In the genomic region with DNA sequence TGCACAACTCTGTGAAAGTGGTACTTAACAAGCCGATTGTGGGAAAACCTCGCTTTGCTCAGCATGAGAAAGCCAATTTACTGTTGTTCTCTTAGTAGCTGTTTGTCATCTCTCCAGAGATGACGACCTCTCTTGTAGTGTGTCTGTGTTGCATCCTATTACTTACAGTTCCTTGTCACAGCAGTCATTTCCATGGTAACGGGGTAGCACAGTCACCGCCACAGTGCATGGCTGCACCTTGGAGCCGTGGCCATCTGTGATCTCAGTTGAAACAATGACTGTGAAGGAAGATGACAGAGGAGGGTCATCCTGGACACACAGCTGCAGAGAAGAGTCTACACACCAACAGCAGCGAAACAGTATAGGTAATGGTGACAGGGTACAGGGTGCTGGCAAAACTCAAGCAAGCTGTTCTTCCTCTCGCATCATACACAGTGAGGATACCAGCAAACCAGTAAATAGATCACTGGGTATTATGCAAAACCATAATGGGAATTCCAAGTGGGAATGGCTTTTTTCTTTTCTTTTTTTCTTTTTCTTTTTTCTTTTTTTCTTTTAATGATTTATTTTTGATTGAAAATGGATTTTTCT, we compare ENCODE assay signal across 13 mouse cellular contexts. TPM values are rescaled to one million over a fixed set of nuclear protein-coding genes. Genes with fewer than 3 reads are reported as not detected.
A peak's percentile ranks its signal among the peaks of the same experiment; 100 is the strongest.
DNase-seq lines count a peak whose midpoint lies in the region; ATAC-seq lines count a peak whose summit lies in the region.
"Had no signal": no experiment of that assay in that cellular context is flagged by ENCODE, and none has a peak within 500 bp of the region (broad histone marks: within the 10 kb centered on the region; RNA-seq: fewer than 3 reads in every experiment).

No protein-coding gene starts in this region.

- H3K4me1 ChIP-seq in forebrain, embryonic 14.5 days (ENCODE audit: control insufficient read depth, insufficient read depth, low read length) = peaks cover 4% of the 10 kb centered on the region; the same call in 1 of the 2 replicates
- no peaks in the 10 kb centered on the region for H3K4me1 ChIP-seq in midbrain, embryonic 14.5 days (ENCODE audit: control insufficient read depth, insufficient read depth, low read length)
- H3K4me1 ChIP-seq: limb, embryonic 15.5 days had no signal

- H3K4me3 ChIP-seq in forebrain, embryonic 14.5 days (ENCODE audit: low read depth, low read length) = no peak overlapping the region
- no peak overlapping the region for H3K4me3 ChIP-seq in midbrain, embryonic 14.5 days (replicated peaks; ENCODE audit: low read depth, low read length)
- H3K4me3 ChIP-seq: limb, embryonic 15.5 days had no signal

- peak; percentile 93 for ATAC-seq in forebrain, embryonic 14.5 days
- ATAC-seq in midbrain, embryonic 14.5 days (ENCODE audit: low FRiP score, low TSS enrichment) = peak; percentile 83

- no peaks in the 10 kb centered on the region for H3K36me3 ChIP-seq in forebrain, embryonic 14.5 days (ENCODE audit: control insufficient read depth, insufficient read depth, low read length)
- no peaks in the 10 kb centered on the region for H3K36me3 ChIP-seq in midbrain, embryonic 14.5 days (ENCODE audit: control insufficient read depth, insufficient read depth, low read length)
- H3K36me3 ChIP-seq: limb, embryonic 15.5 days had no signal

- DNase-seq in embryo, embryonic 10 days (ENCODE audit: low spot score) = peak; percentile 15
- no peak for DNase-seq in embryo, embryonic 9.5 days (ENCODE audit: extremely low spot score)
- DNase-seq in cerebellum, adult 11-12 months = peak; percentile 21
- peak; percentile 69 for DNase-seq in forebrain, embryonic 14.5 days (ENCODE audit: low spot score)
- DNase-seq in midbrain, embryonic 14.5 days = peak; percentile 69
- no peak for DNase-seq in kidney, postnatal 14 days
- no peak for DNase-seq in adrenal gland, postnatal 36 days
- DNase-seq in frontal cortex, adult 2 months (ENCODE audit: extremely low spot score in 1 of 2, low spot score in 1 of 2) = no peak
- DNase-seq: adrenal gland, postnatal 14 days; lung, postnatal 4 days had no signal

- H3K9ac ChIP-seq in forebrain, embryonic 14.5 days (ENCODE audit: low read length) = no peak overlapping the region
- no peak overlapping the region for H3K9ac ChIP-seq in midbrain, embryonic 14.5 days (replicated peaks; ENCODE audit: low read length)
- H3K9ac ChIP-seq: limb, embryonic 15.5 days had no signal

- H3K27me3 ChIP-seq in forebrain, embryonic 14.5 days (replicated peaks; ENCODE audit: control insufficient read depth, insufficient read depth, low read length) = no peaks in the 10 kb centered on the region
- no peaks in the 10 kb centered on the region for H3K27me3 ChIP-seq in midbrain, embryonic 14.5 days (ENCODE audit: control insufficient read depth, insufficient read depth, low read length)
- H3K27me3 ChIP-seq: limb, embryonic 15.5 days had no signal

- H3K27ac ChIP-seq in forebrain, embryonic 14.5 days (ENCODE audit: low read depth, low read length) = no peak overlapping the region
- H3K27ac ChIP-seq in midbrain, embryonic 14.5 days (replicated peaks; ENCODE audit: low read depth, low read length) = peak overlapping the region; percentile 61
- H3K27ac ChIP-seq: limb, embryonic 15.5 days had no signal

- H3K4me2 ChIP-seq in forebrain, embryonic 14.5 days (ENCODE audit: low read length) = no peak overlapping the region
- 0 out of 2 replicates have a peak overlapping the region, but pooled peaks have one; percentile 3 for H3K4me2 ChIP-seq in midbrain, embryonic 14.5 days (ENCODE audit: low read length)
- H3K4me2 ChIP-seq: limb, embryonic 15.5 days had no signal

- 55% methylated on average over 8 of the region's 8 CpGs for WGBS in forebrain, embryonic 14.5 days
- 64% methylated on average over 8 of the region's 8 CpGs for WGBS in midbrain, embryonic 14.5 days

- no peaks in the 10 kb centered on the region for H3K9me3 ChIP-seq in forebrain, embryonic 14.5 days (replicated peaks; ENCODE audit: control insufficient read depth, low read length)
- H3K9me3 ChIP-seq in midbrain, embryonic 14.5 days (ENCODE audit: control insufficient read depth, low read length) = no peaks in the 10 kb centered on the region
- H3K9me3 ChIP-seq: limb, embryonic 15.5 days had no signal

RNA-seq across cellular contexts. Expression of gene Pkd1l1, which starts 56.9 kb away (rescaled TPM):
- polyA plus RNA-seq in forebrain, embryonic 14.5 days (2014; fragmentation: Nextera tagmentation; extraction: Ambion mirVana) = 0.08 and 0.14 TPM in 2 replicates
- polyA plus RNA-seq in midbrain, embryonic 14.5 days (2014; fragmentation: Nextera tagmentation; extraction: Ambion mirVana) = 0.09 and 0.45 TPM in 2 replicates
- total RNA-seq in adrenal gland, postnatal 36 days (2021) = not detected
- 0.06 and 0.08 TPM in 2 replicates for polyA plus RNA-seq in frontal cortex, adult 2 months (2012; rRNA removed)
- total RNA-seq: gastrocnemius, adult 8-10 months; MEL had no signal

Comparison
In these comparisons a context has a peak if more than half of its experiments do, and no peak if none do; other contexts are left out.
1. DNase-seq: peak in embryo, embryonic 10 days (single experiment), cerebellum, adult 11-12 months (single experiment), forebrain, embryonic 14.5 days (single experiment) and midbrain, embryonic 14.5 days (single experiment); none in embryo, embryonic 9.5 days (single experiment), kidney, postnatal 14 days (single experiment), adrenal gland, postnatal 36 days (0 of 2) and frontal cortex, adult 2 months (0 of 2).